Mouse (Mus musculus) limb, embryonic 15.5 days (tissue): ENCODE results near the gene Tulp3. TPM values are rescaled to one million over a fixed set of nuclear protein-coding genes. Genes with fewer than 3 reads are reported as not detected.

Experiments
- ATAC-seq: fragments of 200-750 bp; cut with Nextera tagmentation; 2 replicates; pipeline ENCODE4 v1.8.0; 2017; ENCODE audit warnings: low read depth, moderate TSS enrichment; ENCODE audit not compliant: insufficient number of reproducible peaks, low FRiP score, low TSS enrichment
- H3K27ac ChIP-seq: fragments of 300-500 bp; sonication (generic); 2 replicates; pipeline ENCODE4 v1.5.1; 2015; ENCODE audit warnings: moderate library complexity, mild to moderate bottlenecking, inconsistent platforms
- H3K27me3 ChIP-seq: fragments of 300-500 bp; sonication (generic); 2 replicates; pipeline ENCODE4 v1.6.1; 2015; ENCODE audit warnings: inconsistent platforms
- H3K36me3 ChIP-seq: fragments of 300-500 bp; sonication (generic); 2 replicates; pipeline ENCODE4 v1.6.1; 2015; ENCODE audit warnings: inconsistent platforms
- H3K4me1 ChIP-seq: fragments of 300-500 bp; sonication (generic); 2 replicates; pipeline ENCODE4 v1.6.1; 2015; ENCODE audit warnings: inconsistent platforms
- H3K4me2 ChIP-seq: fragments of 300-500 bp; sonication (generic); 2 replicates; pipeline ENCODE4 v1.6.1; 2015; ENCODE audit warnings: mild to moderate bottlenecking, inconsistent platforms
- H3K4me3 ChIP-seq: fragments of 300-500 bp; sonication (generic); 2 replicates; pipeline ENCODE4 v1.5.1; 2015; ENCODE audit warnings: mild to moderate bottlenecking, inconsistent platforms
- H3K9ac ChIP-seq: fragments of 300-500 bp; sonication (generic); 2 replicates; pipeline ENCODE4 v1.6.1; 2015; ENCODE audit warnings: inconsistent platforms
- H3K9me3 ChIP-seq: fragments of 300-500 bp; sonication (generic); 2 replicates; pipeline ENCODE4 v1.6.1; 2016; ENCODE audit warnings: inconsistent platforms
- WGBS: fragments of 180-500 bp; shearing (Covaris S2); methylation state at CpG from one replicate; pipeline ENCODE4 v1.1.7; 2015; 5-methylcytosine and 5-hydroxymethylcytosine counted together
- polyA plus RNA-seq: library from polyadenylated mRNA; unstranded; fragments of >200 nt; fragmentation: Nextera tagmentation; extraction: Ambion mirVana; gene quantifications from 2 replicates; pipeline ENCODE4 v1.2.1, GENCODE M21; 2015

Tulp3 gene
- polyA plus RNA-seq, 1 experiment from 2014 or later: 19.7 TPM

DNA sequence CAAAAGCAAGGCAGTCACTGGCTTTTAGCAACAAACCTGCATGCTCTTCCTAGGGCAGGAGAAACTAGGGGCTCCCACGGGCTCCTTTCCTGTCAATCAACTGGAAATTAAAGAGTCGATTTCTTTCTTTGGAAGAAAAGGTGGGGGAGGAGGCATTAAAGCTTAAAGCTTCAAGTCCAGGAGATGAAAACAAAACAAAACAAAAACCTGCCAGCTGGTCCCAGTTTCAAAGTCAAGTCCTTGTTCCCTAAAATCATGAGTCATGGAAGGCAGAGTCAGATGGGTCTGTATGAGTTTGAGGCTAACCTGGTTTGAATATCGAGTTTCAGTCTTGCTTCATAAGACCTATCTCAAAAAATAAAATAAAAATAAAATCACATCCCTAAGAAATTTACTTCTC lies 1.5 kb downstream of the Tulp3 start:
- peak overlapping the region; percentile 74; the same call in 1 of the 2 replicates for H3K4me2 ChIP-seq
- 58% methylated on average over 3 of the region's 3 CpGs for WGBS
- H3K4me3 ChIP-seq: peak overlapping the region; percentile 85

DNA sequence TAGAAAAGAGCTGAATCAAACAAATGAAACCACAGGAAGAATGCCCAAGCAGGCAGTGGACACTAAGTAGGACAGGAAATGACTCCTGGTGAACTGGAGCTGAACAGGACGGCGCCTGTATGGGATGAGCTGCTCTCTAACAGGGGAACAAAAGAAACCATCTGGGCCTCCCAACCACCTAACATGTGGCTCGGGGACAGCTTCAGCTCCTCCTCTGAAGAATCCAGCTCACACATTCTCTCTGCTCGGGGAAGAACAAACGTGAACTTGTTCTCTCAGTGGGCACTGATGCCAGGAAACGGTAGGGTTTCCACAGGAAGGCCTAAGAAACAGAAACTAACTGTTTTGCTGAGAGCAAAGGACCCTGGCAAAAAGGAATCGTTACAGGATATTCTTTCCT lies 5.9 kb downstream of the Tulp3 start:
- WGBS: 59% methylated on average over 7 of the region's 7 CpGs
- Histone ChIP-seq H3K4me3 (no peak overlapping the region), H3K27ac (0 out of 2 replicates have a peak overlapping the region, but pooled peaks have one; percentile 2), H3K9me3 (no peaks in the 10 kb centered on the region), H3K9ac (no peak overlapping the region), H3K36me3 (peaks cover 8% of the 10 kb centered on the region), H3K4me2 (no peak overlapping the region), H3K4me1 (peaks cover 24% of the 10 kb centered on the region), H3K27me3 (no peaks in the 10 kb centered on the region)
- no peak for ATAC-seq

More for the DNA sequence above, 1.5 kb downstream of the Tulp3 start:
- ATAC-seq: no peak
- Histone ChIP-seq H3K36me3 (peaks cover 33% of the 10 kb centered on the region), H3K27ac (no peak overlapping the region), H3K27me3 (no peaks in the 10 kb centered on the region), H3K4me1 (peaks cover 20% of the 10 kb centered on the region), H3K9ac (no peak overlapping the region), H3K9me3 (no peaks in the 10 kb centered on the region)

DNA sequence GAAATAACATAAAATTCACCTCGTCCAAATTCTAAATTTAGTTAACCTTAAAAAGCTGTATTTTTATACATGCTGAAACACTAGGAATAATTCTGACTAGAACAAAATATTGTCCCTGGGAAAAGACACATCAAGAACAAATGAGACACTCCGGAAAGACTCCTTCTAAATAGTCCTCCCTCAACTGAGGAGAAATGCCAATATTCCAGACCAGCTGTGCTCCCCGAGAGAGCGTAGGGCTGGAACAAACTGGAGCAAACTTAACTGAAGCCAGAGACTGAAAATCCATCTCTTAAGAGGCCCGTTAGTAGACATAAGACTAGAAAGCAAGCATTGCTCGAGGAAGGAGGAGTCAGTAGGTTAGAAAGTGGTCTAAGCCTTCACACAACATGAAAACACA lies 8.9 kb downstream of the Tulp3 start:
- Histone ChIP-seq H3K4me3 (no peak overlapping the region), H3K4me2 (no peak overlapping the region), H3K9ac (no peak overlapping the region), H3K9me3 (no peaks in the 10 kb centered on the region), H3K4me1 (peaks cover 19% of the 10 kb centered on the region; the same call in 1 of the 2 replicates), H3K27ac (peak overlapping the region; percentile 35; the same call in 1 of the 2 replicates), H3K27me3 (no peaks in the 10 kb centered on the region), H3K36me3 (peaks cover 19% of the 10 kb centered on the region)
- WGBS: 63% methylated on average over 6 of the region's 6 CpGs
- ATAC-seq: no peak

- Histone ChIP-seq H3K36me3 (peaks cover 15% of the 10 kb centered on the region), H3K4me3 (no peak overlapping the region), H3K9ac (no peak overlapping the region), H3K27me3 (no peaks in the 10 kb centered on the region), H3K27ac (no peak overlapping the region), H3K4me2 (no peak overlapping the region), H3K4me1 (peaks cover 19% of the 10 kb centered on the region; the same call in 1 of the 2 replicates), H3K9me3 (no peaks in the 10 kb centered on the region)
- no peak for ATAC-seq
- 83% methylated on average over 10 of the region's 10 CpGs for WGBS
Observed at GRCm38 (mm10) chr6:128345623-128346022, 10.0 kb downstream of the Tulp3 start.

GRCm38 (mm10) chr6:128341956-128342723 lies 13.5 kb downstream of the Tulp3 start:
- H3K9me3 ChIP-seq: no peaks in the 10 kb centered on the region
- 79% methylated on average over 11 of the region's 11 CpGs for WGBS
- peaks cover 11% of the 10 kb centered on the region for H3K36me3 ChIP-seq
- peaks cover 15% of the 10 kb centered on the region for H3K4me1 ChIP-seq
- H3K4me2 ChIP-seq: no peak overlapping the region
- H3K27me3 ChIP-seq: no peaks in the 10 kb centered on the region
- no peak overlapping the region for H3K4me3 ChIP-seq
- no peak overlapping the region for H3K9ac ChIP-seq
- ATAC-seq: peak; percentile 49; the same call in 1 of the 2 replicates
- H3K27ac ChIP-seq: peak overlapping the region; percentile 55; the same call in 1 of the 2 replicates

GRCm38 (mm10) chr6:128338876-128339275 lies 16.8 kb downstream of the Tulp3 start:
- peak; percentile 21; the same call in 1 of the 2 replicates for ATAC-seq
- Histone ChIP-seq H3K9ac (no peak overlapping the region), H3K4me3 (no peak overlapping the region), H3K4me1 (peaks cover 15% of the 10 kb centered on the region), H3K4me2 (no peak overlapping the region), H3K36me3 (peaks cover 28% of the 10 kb centered on the region), H3K27me3 (no peaks in the 10 kb centered on the region), H3K9me3 (no peaks in the 10 kb centered on the region), H3K27ac (peak overlapping the region; percentile 5; the same call in 1 of the 2 replicates)
- WGBS: 25% methylated on average over 5 of the region's 5 CpGs

DNA sequence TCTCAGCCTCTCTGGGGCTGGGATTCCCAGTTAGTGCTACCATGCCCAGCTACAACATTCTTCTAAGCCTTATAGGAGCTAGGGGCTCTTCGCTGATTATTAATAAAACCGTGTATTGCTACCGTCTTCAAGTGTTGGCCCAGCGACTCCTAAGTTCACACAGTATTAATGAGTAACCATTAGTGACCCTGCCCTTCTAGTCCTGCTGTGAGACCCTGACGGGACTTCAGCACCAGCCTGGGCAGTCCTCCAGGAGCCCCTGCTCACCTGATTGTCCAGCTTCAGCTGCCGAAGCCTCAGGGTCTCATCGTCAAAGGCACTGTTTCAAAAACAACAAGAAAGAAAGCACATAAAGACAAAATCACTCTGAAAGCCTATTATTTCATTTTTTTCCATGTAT lies 18.2 kb downstream of the Tulp3 start:
- Histone ChIP-seq H3K9ac (no peak overlapping the region), H3K4me3 (no peak overlapping the region), H3K36me3 (peaks cover 33% of the 10 kb centered on the region), H3K27me3 (no peaks in the 10 kb centered on the region), H3K4me2 (no peak overlapping the region), H3K4me1 (peaks cover 14% of the 10 kb centered on the region), H3K9me3 (no peaks in the 10 kb centered on the region), H3K27ac (no peak overlapping the region)
- WGBS: 74% methylated on average over 7 of the region's 7 CpGs
- ATAC-seq: no peak

GRCm38 (mm10) chr6:128334397-128335124 lies 21.1 kb downstream of the Tulp3 start:
- Histone ChIP-seq H3K4me2 (no peak overlapping the region), H3K4me1 (peaks cover 9% of the 10 kb centered on the region), H3K36me3 (peaks cover 50% of the 10 kb centered on the region), H3K4me3 (no peak overlapping the region), H3K27me3 (no peaks in the 10 kb centered on the region), H3K9me3 (no peaks in the 10 kb centered on the region), H3K27ac (no peak overlapping the region), H3K9ac (no peak overlapping the region)
- ATAC-seq: no peak
- WGBS: 25% methylated on average over 12 of the region's 12 CpGs

GRCm38 (mm10) chr6:128318317-128318716 lies 37.3 kb downstream of the Tulp3 start:
- Histone ChIP-seq H3K4me1 (no peaks in the 10 kb centered on the region), H3K9me3 (no peaks in the 10 kb centered on the region), H3K4me3 (no peak overlapping the region), H3K27me3 (no peaks in the 10 kb centered on the region), H3K4me2 (no peak overlapping the region), H3K36me3 (peaks cover 24% of the 10 kb centered on the region), H3K27ac (no peak overlapping the region), H3K9ac (no peak overlapping the region)
- WGBS: 5% methylated on average over 4 of the region's 4 CpGs
- ATAC-seq: no peak

DNA sequence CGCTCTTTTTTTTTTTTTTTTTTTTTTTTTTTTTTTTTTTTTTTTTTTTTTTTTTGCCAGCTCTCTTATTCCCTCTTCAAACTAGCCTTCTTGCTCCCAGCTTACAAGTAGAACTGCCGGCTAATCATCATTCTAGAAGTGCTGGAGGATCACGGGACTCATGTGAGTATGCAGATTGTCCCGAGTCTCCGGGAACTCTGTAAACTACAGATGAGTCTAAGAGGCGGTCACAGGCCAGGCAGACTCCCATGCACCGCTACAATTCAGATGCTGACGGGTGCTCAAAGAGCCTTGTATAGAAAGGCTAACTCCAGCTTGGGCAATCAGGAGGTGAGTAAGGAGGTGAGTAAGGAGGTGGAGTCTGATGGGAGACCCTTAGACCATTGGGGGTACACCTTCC lies 40.1 kb downstream of the Tulp3 start:
- no peak overlapping the region for H3K9ac ChIP-seq
- no peak overlapping the region for H3K27ac ChIP-seq
- no peak overlapping the region for H3K4me2 ChIP-seq
- H3K9me3 ChIP-seq: no peaks in the 10 kb centered on the region
- 78% methylated on average over 7 of the region's 8 CpGs for WGBS
- no peak overlapping the region for H3K4me3 ChIP-seq
- no peaks in the 10 kb centered on the region for H3K4me1 ChIP-seq
- no peaks in the 10 kb centered on the region for H3K27me3 ChIP-seq
- no peaks in the 10 kb centered on the region for H3K36me3 ChIP-seq
- ATAC-seq: no peak

DNA sequence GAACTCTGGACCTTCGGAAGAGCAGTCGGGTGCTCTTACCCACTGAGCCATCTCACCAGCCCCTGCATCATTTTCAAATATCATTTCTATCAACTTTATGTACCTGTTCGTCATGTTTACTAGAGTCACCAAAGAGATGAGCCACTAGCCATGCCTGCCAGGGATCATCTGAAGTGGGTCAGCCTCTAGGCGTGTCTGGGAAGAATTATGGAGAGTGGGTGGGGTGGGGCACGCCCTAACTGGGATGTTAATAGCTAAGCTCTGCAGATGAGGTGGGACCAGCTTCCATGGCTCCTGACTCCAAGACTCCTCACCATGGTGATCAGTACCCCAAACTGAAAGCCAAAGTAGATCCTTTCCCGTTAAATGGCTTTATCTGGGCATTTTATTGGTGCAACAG lies 40.9 kb downstream of the Tulp3 start:
- no peak for ATAC-seq
- Histone ChIP-seq H3K4me1 (no peaks in the 10 kb centered on the region), H3K27me3 (no peaks in the 10 kb centered on the region), H3K9me3 (no peaks in the 10 kb centered on the region), H3K27ac (no peak overlapping the region), H3K36me3 (no peaks in the 10 kb centered on the region), H3K4me3 (no peak overlapping the region), H3K4me2 (no peak overlapping the region), H3K9ac (no peak overlapping the region)
- 80% methylated on average over 6 of the region's 6 CpGs for WGBS

GRCm38 (mm10) chr6:128308311-128308710 lies 47.3 kb downstream of the Tulp3 start:
- H3K27me3 ChIP-seq: no peaks in the 10 kb centered on the region
- H3K4me3 ChIP-seq: no peak overlapping the region
- no peaks in the 10 kb centered on the region for H3K9me3 ChIP-seq
- ATAC-seq: no peak
- H3K9ac ChIP-seq: no peak overlapping the region
- H3K36me3 ChIP-seq: no peaks in the 10 kb centered on the region
- no peaks in the 10 kb centered on the region for H3K4me1 ChIP-seq
- no peak overlapping the region for H3K4me2 ChIP-seq
- 26% methylated on average over 4 of the region's 4 CpGs for WGBS
- H3K27ac ChIP-seq: no peak overlapping the region
